Mouse (Mus musculus) NIH3T3 (cell line): ENCODE measurements around the gene B4galt1.
A peak's percentile ranks its signal among the peaks of the same experiment; 100 is the strongest.

Experiments used
- DNase-seq: peaks from one replicate; pipeline ENCODE4 v3.0.0-alpha.2; 2012; ENCODE audit warnings: low read depth

The B4galt1 gene

GRCm38 (mm10) chr4:40819151-40819550 lies 34.7 kb downstream of the B4galt1 start:
- no peak for DNase-seq

- no peak for DNase-seq
Measured at GRCm38 (mm10) chr4:40818421-40818820, 35.4 kb downstream of the B4galt1 start.

GRCm38 (mm10) chr4:40817936-40818335 lies 35.9 kb downstream of the B4galt1 start:
- DNase-seq, result no peak

- no peak for DNase-seq
Measured at GRCm38 (mm10) chr4:40815775-40816372, 37.9 kb downstream of the B4galt1 start.

GRCm38 (mm10) chr4:40815120-40815519 lies 38.7 kb downstream of the B4galt1 start:
- no peak for DNase-seq

- no peak for DNase-seq
Measured at GRCm38 (mm10) chr4:40814359-40814758, 39.4 kb downstream of the B4galt1 start.

- no peak for DNase-seq
Measured at GRCm38 (mm10) chr4:40812891-40813290, 40.9 kb downstream of the B4galt1 start.

- DNase-seq, result no peak
Measured at GRCm38 (mm10) chr4:40810481-40810880, 43.3 kb downstream of the B4galt1 start.

GRCm38 (mm10) chr4:40807382-40807781 lies 46.4 kb downstream of the B4galt1 start:
- DNase-seq, result no peak

- no peak for DNase-seq
Measured at GRCm38 (mm10) chr4:40805401-40805800, 48.4 kb downstream of the B4galt1 start.

- peak; percentile 68 for DNase-seq
Measured at GRCm38 (mm10) chr4:40802787-40803186, 51.0 kb downstream of the B4galt1 start.

- DNase-seq, result peak; percentile 38
Measured at GRCm38 (mm10) chr4:40801908-40802307, 51.9 kb downstream of the B4galt1 start.

- DNase-seq, result no peak
Measured at GRCm38 (mm10) chr4:40800873-40801272, 52.9 kb downstream of the B4galt1 start.

- peak; percentile 24 for DNase-seq
Measured at GRCm38 (mm10) chr4:40798833-40799555, 54.8 kb downstream of the B4galt1 start.

GRCm38 (mm10) chr4:40795761-40796160 lies 58.0 kb downstream of the B4galt1 start:
- DNase-seq, result peak; percentile 43

- DNase-seq, result no peak
Measured at GRCm38 (mm10) chr4:40794320-40794719, 59.5 kb downstream of the B4galt1 start.

GRCm38 (mm10) chr4:40791176-40791575 lies 62.6 kb downstream of the B4galt1 start:
- DNase-seq, result no peak

- no peak for DNase-seq
Measured at GRCm38 (mm10) chr4:40786578-40786977, 67.2 kb downstream of the B4galt1 start.

GRCm38 (mm10) chr4:40785620-40786166 lies 68.1 kb downstream of the B4galt1 start:
- DNase-seq, result no peak

- DNase-seq, result peak; percentile 70
Measured at GRCm38 (mm10) chr4:40784556-40785169, 69.1 kb downstream of the B4galt1 start.

GRCm38 (mm10) chr4:40783049-40783448 lies 70.8 kb downstream of the B4galt1 start:
- DNase-seq, result no peak

GRCm38 (mm10) chr4:40781797-40782495 lies 71.9 kb downstream of the B4galt1 start:
- DNase-seq, result peak; percentile 61
